Mouse (Mus musculus) ovary, postnatal 10 days (tissue): ENCODE data around the gene Olfr1019.

Experiments
- DNase-seq: peaks from one replicate; pipeline ENCODE4 v3.0.0; 2022; ENCODE audit warnings: low spot score

The Olfr1019 gene

GRCm38 (mm10) chr2:85845383-85845782 is at the start of gene Olfr1019:
TSS of gene Olfr1019 (minus strand) at chr2:85845483.
- DNase-seq, result no peak

GRCm38 (mm10) chr2:85885340-85885739 is 40.1 kb upstream of the Olfr1019 start, which contains the start of gene Olfr1023:
TSS of gene Olfr1023 (plus strand) at chr2:85885640.
- DNase-seq, result no peak

- DNase-seq, result no peak
Measured at GRCm38 (mm10) chr2:85868294-85868693, 23.0 kb upstream of the Olfr1019 start, which contains the start of gene Olfr1022. TSS of gene Olfr1022 (plus strand) at chr2:85868594.

- DNase-seq, result no peak
Measured at GRCm38 (mm10) chr2:85846730-85847129, 1.4 kb upstream of the Olfr1019 start, which contains the start of gene Olfr1020. TSS of gene Olfr1020 (plus strand) at chr2:85847030.

GRCm38 (mm10) chr2:85818179-85818578 is 27.1 kb downstream of the Olfr1019 start, which contains the start of gene Olfr1018:
TSS of gene Olfr1018 (plus strand) at chr2:85818479.
- no peak for DNase-seq

- DNase-seq, result no peak
Measured at GRCm38 (mm10) chr2:85804501-85804900, 40.8 kb downstream of the Olfr1019 start.

GRCm38 (mm10) chr2:85802444-85802843 is 42.8 kb downstream of the Olfr1019 start, which contains the start of gene Olfr1016:
TSS of gene Olfr1016 (minus strand) at chr2:85802544.
- no peak for DNase-seq

GRCm38 (mm10) chr2:85792331-85792730 is 53.0 kb downstream of the Olfr1019 start:
- DNase-seq, result no peak
